Mouse (Mus musculus) midbrain, postnatal 0 days (tissue): Measurements from ENCODE around the gene Rora. TPM values are rescaled to one million over a fixed set of nuclear protein-coding genes. Genes with fewer than 3 reads are reported as not detected.

Experiments used
- ATAC-seq: fragments of 200-750 bp; cut with Nextera tagmentation; 2 replicates; pipeline ENCODE4 v1.8.0; 2017; ENCODE audit warnings: moderate number of reproducible peaks, mild to moderate bottlenecking, moderate TSS enrichment, moderate library complexity; ENCODE audit not compliant: low FRiP score
- DNase-seq: peaks from one replicate; pipeline ENCODE4 v3.0.0-alpha.2; 2015; ENCODE audit warnings: low spot score
- H3K27ac ChIP-seq: fragments of 300-500 bp; sonication (generic); 2 replicates; pipeline ENCODE4 v1.5.1; 2014; ENCODE audit warnings: low read depth, mild to moderate bottlenecking, low read length, mixed read lengths
- H3K27me3 ChIP-seq: fragments of 300-500 bp; sonication (generic); 2 replicates; pipeline ENCODE4 v1.6.1; 2014; ENCODE audit warnings: low read length, control low read depth, mixed read lengths; ENCODE audit not compliant: insufficient read depth
- H3K36me3 ChIP-seq: fragments of 300-500 bp; sonication (generic); 2 replicates; pipeline ENCODE4 v1.6.1; 2014; ENCODE audit warnings: low read length, control low read depth, mixed read lengths; ENCODE audit not compliant: insufficient read depth
- H3K4me1 ChIP-seq: fragments of 300-500 bp; sonication (generic); 2 replicates; pipeline ENCODE4 v1.6.1; 2014; ENCODE audit warnings: mild to moderate bottlenecking, control low read depth, antibody characterized with exemption, low read length, mixed read lengths; ENCODE audit not compliant: insufficient read depth
- H3K4me2 ChIP-seq: fragments of 300-500 bp; sonication (generic); 2 replicates; pipeline ENCODE4 v1.6.1; 2014; ENCODE audit warnings: low read depth, mild to moderate bottlenecking, low read length, mixed read lengths; ENCODE audit not compliant: poor library complexity, severe bottlenecking
- H3K4me3 ChIP-seq: fragments of 300-500 bp; sonication (generic); 2 replicates; pipeline ENCODE4 v1.5.1; 2014; ENCODE audit warnings: low read depth, mild to moderate bottlenecking, low read length, moderate library complexity
- H3K9ac ChIP-seq: fragments of 300-500 bp; sonication (generic); replicated peaks from 2 replicates; pipeline ENCODE4 v1.6.1; 2014; ENCODE audit warnings: mild to moderate bottlenecking, low read length, moderate library complexity, mixed read lengths; ENCODE audit not compliant: poor library complexity, severe bottlenecking
- H3K9me3 ChIP-seq: fragments of 300-500 bp; sonication (generic); 2 replicates; pipeline ENCODE4 v1.6.1; 2016; ENCODE audit warnings: low read length, control low read depth
- CTCF ChIP-seq: IDR thresholded peaks from 2 replicates; pipeline ENCODE4 v1.5.1; 2016; ENCODE audit warnings: antibody characterized with exemption, mild to moderate bottlenecking
- WGBS: fragments of 180-500 bp; shearing (Covaris S2); extraction: QIAGEN DNeasy Blood & Tissue Kit; methylation state at CpG from one replicate; pipeline ENCODE4 v1.1.7; 2014; 5-methylcytosine and 5-hydroxymethylcytosine counted together
- polyA plus RNA-seq: library from polyadenylated mRNA; unstranded; fragments of >200 nt; fragmentation: Nextera tagmentation; extraction: Ambion mirVana; gene quantifications from 2 replicates; pipeline ENCODE4 v1.2.1, GENCODE M21; 2015
- total RNA-seq: library from RNA; depleted of rRNA; stranded (reverse); fragments of >200 nt; gene quantifications from 2 replicates; pipeline ENCODE4 v1.2.3, GENCODE M21; 2014

The Rora gene
- total and polyA plus RNA-seq, 2 experiments from 2014 or later = 28.2 to 49.6 TPM

GRCm38 (mm10) chr9:69394234-69394633 lies 740.6 kb downstream of the Rora start:
- no peak overlapping the region for H3K4me3 ChIP-seq
- H3K9me3 ChIP-seq = no peaks in the 10 kb centered on the region
- H3K4me1 ChIP-seq = peaks cover 4% of the 10 kb centered on the region
- H3K27me3 ChIP-seq = no peaks in the 10 kb centered on the region
- H3K4me2 ChIP-seq = no peak overlapping the region
- DNase-seq = no peak
- ATAC-seq = no peak
- H3K36me3 ChIP-seq = no peaks in the 10 kb centered on the region
- H3K27ac ChIP-seq = no peak overlapping the region
- no peak overlapping the region for H3K9ac ChIP-seq
- 93% methylated on average over 5 of the region's 5 CpGs for WGBS
- no peak for TF ChIP-seq CTCF

GRCm38 (mm10) chr9:69397432-69397759 lies 743.8 kb downstream of the Rora start:
- H3K27ac ChIP-seq = peak overlapping the region; percentile 89

GRCm38 (mm10) chr9:69397760-69398452 lies 744.3 kb downstream of the Rora start, which contains the start of gene Ice2:
TSS of gene Ice2 (plus strand) at chr9:69397906.
- no peak for TF ChIP-seq CTCF
- Histone ChIP-seq H3K27ac (peak within 1 kb of the TSS; percentile 89), H3K4me1 (peaks cover 4% of the 10 kb centered on the region), H3K4me2 (peak within 1 kb of the TSS; percentile 89), H3K27me3 (no peaks in the 10 kb centered on the region), H3K9ac (peak within 1 kb of the TSS; percentile 91), H3K36me3 (no peaks in the 10 kb centered on the region), H3K9me3 (no peaks in the 10 kb centered on the region), H3K4me3 (peak within 1 kb of the TSS; percentile 70)
- peak; percentile 83 for DNase-seq
- ATAC-seq = peak; percentile 90
- WGBS = under 1% methylated on average over 53 of the region's 53 CpGs

More at GRCm38 (mm10) chr9:69397432-69397759, 743.8 kb downstream of the Rora start:
- H3K27me3 ChIP-seq = no peaks in the 10 kb centered on the region
- H3K36me3 ChIP-seq = no peaks in the 10 kb centered on the region
- no peak for TF ChIP-seq CTCF
- peak overlapping the region; percentile 89 for H3K4me2 ChIP-seq
- no peaks in the 10 kb centered on the region for H3K9me3 ChIP-seq
- WGBS = 69% methylated on average over 2 of the region's 2 CpGs
- ATAC-seq (peak; percentile 57), DNase-seq (no peak)
- H3K4me3 ChIP-seq = peak overlapping the region; percentile 70
- peaks cover 4% of the 10 kb centered on the region for H3K4me1 ChIP-seq
- H3K9ac ChIP-seq = peak overlapping the region; percentile 91; the same call in 1 of the 2 replicates

DNA sequence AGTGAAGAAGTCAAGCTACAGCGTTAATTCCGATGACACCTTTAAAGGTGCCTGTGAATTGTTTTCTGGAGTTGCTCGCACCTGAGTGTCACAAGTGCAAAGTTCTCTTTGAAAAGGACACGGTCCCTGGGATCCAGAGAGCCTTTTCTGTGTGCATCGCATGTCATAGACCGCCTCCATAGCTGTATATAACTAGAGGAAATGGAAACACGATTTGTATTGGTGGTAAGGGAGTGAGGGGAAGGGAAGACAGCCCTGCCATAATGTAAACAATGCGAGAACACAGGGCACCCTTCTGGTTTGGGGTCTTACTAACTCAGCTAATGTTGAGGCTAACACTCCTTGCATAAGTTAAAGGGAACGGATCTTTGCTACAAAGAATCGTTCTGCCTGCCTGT lies 744.9 kb downstream of the Rora start:
- no peak for TF ChIP-seq CTCF
- Histone ChIP-seq H3K9ac (peak overlapping the region; percentile 91), H3K36me3 (no peaks in the 10 kb centered on the region), H3K9me3 (no peaks in the 10 kb centered on the region), H3K4me1 (peaks cover 4% of the 10 kb centered on the region), H3K4me2 (peak overlapping the region; percentile 89), H3K4me3 (peak overlapping the region; percentile 70), H3K27me3 (no peaks in the 10 kb centered on the region), H3K27ac (peak overlapping the region; percentile 89)
- no peak for DNase-seq
- 18% methylated on average over 10 of the region's 10 CpGs for WGBS
- no peak for ATAC-seq

DNA sequence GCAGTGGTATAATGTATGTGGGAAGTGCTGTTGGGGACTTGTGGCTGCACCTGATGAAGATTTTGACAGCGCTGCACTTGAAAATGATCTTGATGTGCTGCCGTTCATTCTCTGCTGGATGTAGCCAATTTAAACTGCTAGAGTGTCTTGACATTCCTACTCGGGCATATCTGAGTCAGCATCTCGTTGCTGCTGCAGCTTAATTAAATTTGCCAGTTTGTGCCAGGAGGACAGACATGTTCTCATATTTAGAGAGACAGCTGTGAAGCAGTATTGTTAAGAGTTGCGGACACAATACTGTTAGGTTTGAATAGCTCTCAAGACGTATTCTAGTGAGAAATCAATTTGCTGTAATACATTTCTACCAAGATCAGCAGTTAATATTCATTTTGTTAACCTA lies 751.1 kb downstream of the Rora start:
- Histone ChIP-seq H3K36me3 (no peaks in the 10 kb centered on the region), H3K27me3 (no peaks in the 10 kb centered on the region), H3K4me1 (no peaks in the 10 kb centered on the region), H3K9ac (no peak overlapping the region), H3K4me3 (no peak overlapping the region), H3K27ac (no peak overlapping the region), H3K4me2 (no peak overlapping the region), H3K9me3 (no peaks in the 10 kb centered on the region)
- no peak for ATAC-seq
- DNase-seq = peak; percentile 8
- no peak for TF ChIP-seq CTCF
- 51% methylated on average over 6 of the region's 6 CpGs for WGBS

DNA sequence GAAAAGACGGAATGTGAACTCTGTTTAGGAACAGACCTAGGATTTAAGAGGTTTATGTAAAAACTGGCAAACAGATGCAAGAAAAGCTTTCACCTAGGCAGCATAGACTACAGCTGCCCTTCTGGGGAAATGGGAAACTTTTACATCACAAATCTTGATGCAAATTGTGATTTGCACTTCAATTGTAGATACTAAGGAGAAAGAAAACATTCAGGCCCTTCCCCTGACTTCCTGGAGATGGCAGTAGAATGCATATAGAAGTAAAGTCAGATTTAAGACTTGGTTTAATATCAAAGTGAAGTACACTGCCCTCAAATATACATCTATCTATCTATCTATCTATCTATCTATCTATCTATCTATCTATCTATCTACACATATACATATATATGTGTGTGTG lies 765.9 kb downstream of the Rora start:
- Histone ChIP-seq H3K4me1 (no peaks in the 10 kb centered on the region), H3K9me3 (no peaks in the 10 kb centered on the region), H3K4me2 (no peak overlapping the region), H3K36me3 (peaks cover 8% of the 10 kb centered on the region), H3K4me3 (no peak overlapping the region), H3K9ac (no peak overlapping the region), H3K27me3 (no peaks in the 10 kb centered on the region), H3K27ac (no peak overlapping the region)
- peak; percentile 77 for TF ChIP-seq CTCF
- ATAC-seq (no peak), DNase-seq (peak; percentile 50)
- WGBS = 92% methylated on average over 1 of the region's 1 CpGs
